Mouse (Mus musculus) right cerebral cortex, adult 18-20 months (tissue): ENCODE data around the gene Zfp592.

ENCODE experiments used
- DNase-seq: peaks from one replicate; pipeline ENCODE4 v3.0.0; 2022; ENCODE audit warnings: mixed read lengths

Zfp592 gene

DNA sequence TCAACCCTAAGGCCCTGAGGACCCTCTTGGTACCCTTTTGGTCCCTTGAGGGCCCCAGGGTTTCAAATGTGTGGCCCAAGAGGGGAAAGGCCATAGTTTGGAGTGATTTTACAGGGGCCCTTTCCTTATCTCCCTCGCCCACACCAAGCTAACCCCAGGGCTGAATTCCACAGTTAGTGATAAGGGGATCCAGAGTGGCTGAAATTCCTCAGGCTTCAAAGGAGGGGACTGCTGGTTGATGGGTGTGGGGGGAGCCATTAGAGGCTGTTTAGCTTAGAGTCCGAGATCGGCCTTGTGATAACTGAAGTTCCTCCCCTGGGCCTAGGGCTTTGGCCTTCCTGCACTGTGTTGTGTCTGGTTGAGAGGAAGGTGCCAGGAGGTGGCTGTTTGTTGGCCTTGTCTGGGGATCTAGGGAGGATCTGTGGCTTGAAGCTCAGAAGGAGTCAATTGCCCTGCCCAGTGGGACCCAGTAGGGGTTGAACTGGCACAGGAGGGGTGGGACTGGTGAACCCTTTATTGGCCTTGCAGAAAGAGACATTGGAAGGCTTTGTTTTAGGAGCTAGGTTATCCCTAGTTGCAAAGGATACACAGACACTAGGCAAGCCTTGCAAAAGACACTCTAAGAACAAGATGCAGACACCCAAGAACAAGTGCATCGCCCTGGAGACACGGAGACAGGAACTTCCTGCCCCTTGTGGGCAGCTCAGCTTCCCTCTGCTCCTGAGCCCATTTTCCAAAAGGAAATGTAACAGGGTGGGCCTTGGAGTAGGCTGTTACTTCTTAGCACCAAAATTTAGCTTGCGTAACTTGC is 64.6 kb downstream of the Zfp592 start:
- DNase-seq, result no peak

DNA sequence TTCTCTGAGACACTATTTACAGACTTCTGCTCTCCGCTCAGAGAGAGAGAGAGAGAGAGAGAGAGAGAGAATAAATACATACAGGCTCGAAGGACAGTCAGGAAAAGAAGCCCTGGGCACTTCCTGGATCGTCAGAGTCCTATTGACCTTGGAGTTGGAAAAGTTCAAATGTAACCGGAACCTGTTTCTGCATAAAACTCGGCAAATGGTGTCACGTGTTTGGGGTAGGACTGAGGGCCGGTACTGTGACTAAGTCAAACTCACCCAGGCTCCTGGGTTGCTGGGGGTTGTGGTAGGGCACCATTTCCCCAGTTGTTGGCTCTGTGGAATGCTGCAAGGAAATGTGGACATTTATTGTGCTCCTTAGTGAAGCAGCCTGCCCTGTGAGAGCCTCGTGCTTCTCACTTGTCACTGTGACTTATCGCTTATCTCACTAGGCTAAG is 65.3 kb downstream of the Zfp592 start:
- no peak for DNase-seq

DNA sequence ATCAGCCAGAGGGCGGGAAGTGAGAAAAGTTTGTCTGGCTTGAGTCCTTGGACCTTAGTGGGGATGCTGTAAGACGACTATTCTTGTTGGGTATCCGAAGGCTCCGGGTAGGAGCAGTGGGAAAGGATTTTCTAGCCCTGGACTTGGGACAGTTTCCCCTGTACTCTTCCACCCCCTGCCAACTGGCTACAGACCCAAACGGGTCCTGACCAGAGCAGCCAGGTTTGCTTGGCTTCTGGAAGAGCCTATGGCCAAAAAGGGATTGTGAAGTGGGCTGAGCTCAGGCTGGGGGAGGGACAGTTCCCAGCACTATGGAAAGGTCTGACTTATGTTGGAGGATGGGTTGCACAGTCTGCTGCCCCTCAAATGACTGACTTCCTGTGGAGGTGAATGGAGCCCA is 65.9 kb downstream of the Zfp592 start:
- no peak for DNase-seq

DNA sequence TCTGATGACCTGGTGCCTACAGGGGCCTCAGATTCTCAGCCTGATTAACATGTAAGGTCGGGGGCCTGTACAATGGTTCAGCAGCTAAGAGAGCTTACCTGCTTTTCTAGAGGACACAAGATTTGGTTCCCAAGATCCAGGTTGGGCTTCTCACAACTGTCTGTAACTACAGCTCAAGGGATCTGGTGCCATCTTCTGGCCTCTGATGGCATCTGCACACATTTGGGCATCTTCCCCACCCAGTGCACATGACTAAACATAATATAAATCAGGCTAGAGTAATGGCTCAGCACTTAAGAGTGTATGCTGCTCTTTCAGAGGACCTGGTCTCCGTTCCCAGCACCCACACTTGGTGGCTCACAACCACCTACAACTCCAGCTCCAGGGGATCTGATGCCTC is 67.4 kb downstream of the Zfp592 start:
- DNase-seq, result no peak

DNA sequence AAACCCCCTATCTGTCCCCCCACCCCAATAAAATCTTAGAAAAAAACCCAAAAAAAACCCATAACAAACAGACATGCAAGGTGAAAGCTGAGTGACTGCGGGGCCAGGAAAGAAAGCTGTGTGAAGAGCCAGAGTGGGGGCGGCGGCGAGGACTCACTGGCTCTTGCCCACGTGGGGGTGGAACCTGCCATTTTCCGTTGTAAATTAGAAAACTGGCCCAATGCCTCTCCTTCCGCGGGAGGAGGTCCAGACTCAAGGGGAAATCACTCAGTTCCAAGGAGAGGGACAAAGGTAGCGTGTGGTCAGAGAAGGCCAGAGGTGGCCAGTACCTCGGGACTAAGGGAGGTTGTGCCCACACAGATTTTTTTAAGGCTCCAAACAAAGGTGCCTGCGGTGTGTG is 68.5 kb downstream of the Zfp592 start:
- peak; percentile 39 for DNase-seq

DNA sequence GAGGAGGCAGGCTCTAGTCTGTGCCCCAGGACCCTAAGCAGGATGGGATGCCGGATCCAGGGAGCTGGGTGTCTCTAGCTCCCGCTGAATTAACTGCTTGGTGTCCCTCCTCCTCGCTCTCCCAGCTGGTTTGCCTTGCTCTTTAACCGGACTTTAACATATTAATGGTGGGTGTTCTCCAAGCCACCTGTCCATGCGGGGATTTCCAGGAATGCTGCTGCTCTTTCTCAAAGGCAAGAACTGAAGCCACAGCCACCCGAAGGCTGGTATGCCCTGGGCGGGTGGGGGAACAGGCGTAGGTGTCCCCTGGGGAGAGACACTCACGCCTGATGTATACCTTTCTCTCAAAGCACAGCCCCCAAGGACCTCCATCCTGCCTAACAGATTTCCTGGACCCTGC is 69.9 kb downstream of the Zfp592 start:
- DNase-seq, result no peak

DNA sequence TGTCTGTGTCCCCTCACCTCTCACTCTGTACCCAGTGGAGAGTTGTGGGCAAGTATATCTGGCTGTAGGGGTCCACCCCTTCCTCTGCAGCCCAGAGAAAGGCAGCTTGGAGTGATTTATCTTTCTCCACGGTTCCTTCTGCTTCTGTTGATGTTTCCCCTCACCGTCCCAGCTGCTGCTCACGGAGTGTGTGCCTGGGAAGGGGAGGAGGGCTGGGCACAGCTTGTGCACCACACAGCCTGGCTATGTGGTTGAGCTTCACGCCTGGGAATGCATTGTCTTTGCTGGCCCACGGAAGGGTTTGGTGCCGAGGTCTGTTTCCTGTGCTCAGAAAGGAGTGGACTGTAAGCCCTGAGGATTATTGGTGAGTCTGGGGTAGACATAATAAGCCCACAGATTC is 73.2 kb downstream of the Zfp592 start:
- no peak for DNase-seq

DNA sequence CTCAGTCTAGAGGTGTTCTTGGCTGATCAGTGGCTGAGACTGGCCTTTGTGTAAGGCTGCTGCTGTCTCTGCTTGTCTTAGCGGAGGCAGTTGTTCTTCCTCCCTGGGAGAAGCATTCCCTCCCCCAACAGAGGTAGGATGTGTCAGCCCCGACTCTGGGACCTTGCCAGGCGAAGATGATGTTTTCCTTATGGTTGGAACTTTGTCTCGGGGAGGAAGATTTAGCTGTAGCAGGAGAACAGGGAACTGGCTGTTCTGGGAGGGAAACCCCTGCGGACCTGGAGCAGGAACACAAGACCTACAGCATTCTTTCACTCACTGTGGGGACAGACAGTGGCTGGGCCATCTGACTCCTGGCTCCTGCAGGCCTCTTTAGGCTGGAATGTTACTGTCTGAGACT is 79.0 kb downstream of the Zfp592 start:
- peak; percentile 67 for DNase-seq

DNA sequence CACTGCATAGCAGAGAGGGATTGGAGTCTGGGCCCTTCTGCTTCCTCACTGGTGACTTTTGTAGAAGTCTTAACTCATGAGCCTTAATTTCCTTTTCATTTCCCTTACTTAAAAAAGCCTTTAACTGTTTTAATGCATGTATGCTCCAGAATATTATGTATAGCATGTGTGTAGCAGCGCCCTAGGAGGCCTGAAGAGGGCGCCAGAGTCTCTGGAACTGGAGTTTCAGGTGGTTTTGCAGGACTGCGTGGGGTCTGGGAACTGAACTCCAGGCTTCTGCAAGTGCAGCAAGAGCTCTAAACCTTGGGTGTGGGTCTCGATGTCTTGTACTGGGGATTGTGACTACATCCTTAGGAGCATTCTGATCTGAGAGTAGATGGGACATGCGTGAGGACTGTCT is 79.8 kb downstream of the Zfp592 start:
- DNase-seq, result no peak

DNA sequence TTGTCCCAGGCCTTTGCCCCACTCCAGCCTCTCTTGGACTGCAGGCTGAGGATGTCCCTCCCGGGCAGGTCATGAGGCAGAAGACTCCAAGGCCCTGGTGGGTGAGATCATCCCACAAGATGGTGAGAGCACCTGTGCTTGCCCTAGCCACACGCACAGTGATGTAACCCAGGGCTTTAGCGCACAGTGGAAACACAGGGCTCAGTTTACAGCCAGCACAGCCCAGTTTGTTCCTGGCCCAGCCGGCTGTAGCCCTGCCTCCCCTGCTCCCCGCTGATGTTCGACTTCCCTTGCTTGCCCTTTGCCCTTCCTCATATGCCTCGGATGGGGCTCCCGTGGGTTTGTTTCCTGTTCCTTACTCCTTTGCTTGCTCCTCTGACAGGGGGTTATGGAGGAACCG is 81.1 kb downstream of the Zfp592 start:
- no peak for DNase-seq

DNA sequence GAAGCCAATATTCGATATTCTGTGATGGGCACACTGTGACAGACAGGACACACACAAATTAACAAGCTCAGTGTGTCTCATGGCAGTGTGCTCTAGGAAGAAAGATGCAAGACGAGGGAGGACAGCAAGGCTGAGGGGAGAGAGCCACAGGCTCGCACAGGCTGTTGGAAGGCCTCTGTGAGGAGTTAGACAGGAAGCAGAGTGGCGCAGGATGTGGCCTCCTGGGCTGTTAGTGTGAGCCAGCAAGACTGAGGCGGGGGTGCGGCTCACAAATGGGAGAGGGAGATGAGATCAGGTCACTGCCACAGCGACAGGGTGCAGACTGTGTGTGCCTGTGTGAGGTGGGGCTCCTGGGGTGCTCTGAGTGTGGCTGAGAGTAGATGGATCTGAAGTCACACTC is 81.8 kb downstream of the Zfp592 start:
- no peak for DNase-seq

DNA sequence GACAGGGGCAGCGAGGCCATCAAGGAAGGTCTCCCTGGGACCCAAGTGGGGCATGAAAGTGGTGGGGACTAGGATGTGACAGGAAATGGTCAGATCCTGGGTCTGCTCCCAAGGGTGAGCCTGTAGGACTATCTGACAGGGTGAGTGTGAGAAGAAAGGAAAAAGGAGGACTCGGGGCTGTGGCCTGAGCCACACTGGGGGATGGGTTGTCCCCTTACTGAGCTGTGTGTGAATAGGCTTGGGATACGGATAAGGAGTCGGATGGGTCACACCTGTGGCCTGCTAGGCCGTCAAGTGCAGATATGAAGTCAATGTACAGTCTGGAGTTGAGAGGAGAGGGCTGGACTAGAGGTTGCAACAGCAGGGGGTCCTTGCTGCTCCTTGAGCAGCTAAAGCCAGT is 82.3 kb downstream of the Zfp592 start:
- DNase-seq, result no peak

DNA sequence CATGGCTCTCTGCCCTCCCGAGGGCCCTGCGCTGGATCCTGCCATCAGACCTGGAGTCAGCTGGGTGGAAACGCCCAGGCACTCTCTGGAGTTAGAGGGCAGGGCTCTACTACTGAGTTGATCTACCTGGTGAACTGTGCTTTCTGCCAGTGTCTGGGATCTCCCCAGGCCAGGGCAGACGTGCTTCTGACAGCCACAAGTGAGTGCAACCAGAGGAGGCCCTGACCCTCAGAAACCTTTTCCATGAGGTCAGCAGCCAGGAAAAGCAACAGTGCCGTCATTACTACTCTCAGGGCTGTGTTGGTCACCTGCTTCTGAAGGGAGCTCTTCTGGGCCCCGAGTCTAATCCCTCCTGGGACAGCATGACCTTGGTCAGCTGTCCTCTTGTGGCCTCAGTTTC is 83.5 kb downstream of the Zfp592 start:
- DNase-seq, result no peak

DNA sequence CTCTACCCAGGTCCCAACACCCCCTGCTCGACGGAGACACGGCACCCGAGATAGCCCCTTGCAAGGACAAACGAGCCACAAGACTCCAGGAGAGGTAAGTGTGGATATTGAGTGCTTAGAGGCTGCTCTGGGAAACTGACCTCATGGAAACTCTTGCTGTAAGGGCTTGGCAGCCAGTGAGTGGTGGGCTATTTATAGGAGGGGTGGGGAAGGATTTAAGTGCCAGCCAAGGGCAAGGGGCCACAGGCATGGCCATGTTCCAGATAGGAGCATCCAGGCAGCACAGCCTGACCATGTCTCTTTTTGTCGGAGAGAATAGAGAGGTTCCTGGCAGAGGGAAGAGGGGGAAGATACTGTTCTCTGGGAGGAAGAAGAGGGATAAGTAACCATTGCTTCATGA is 85.3 kb downstream of the Zfp592 start:
- no peak for DNase-seq

DNA sequence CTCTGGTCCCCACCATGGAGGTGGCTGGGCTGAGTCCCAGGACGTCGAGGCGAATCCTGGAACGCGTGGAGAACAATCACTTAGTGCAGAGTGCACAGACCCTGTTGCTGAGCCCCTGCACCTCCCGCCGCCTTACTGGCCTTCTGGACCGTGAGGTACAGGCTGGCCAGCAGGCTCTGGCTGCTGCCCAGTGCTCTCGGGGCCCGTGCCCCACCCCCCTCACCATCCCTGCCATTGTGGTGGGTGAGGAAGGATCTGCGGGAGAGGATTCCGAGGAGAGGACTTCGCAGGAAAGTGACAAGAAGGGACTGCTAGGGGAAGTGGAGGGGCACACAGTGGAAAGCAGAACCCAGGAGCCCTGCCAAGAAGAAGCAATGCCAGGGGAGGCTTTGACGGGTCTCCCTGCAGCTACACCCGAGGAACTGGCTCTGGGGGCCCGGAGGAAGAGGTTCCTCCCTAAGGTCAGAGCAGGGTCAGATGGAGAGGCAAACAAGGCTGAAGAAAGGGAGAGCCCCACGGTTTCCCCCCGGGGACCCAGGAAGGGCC is 100.0 kb downstream of the Zfp592 start:
- no peak for DNase-seq

DNA sequence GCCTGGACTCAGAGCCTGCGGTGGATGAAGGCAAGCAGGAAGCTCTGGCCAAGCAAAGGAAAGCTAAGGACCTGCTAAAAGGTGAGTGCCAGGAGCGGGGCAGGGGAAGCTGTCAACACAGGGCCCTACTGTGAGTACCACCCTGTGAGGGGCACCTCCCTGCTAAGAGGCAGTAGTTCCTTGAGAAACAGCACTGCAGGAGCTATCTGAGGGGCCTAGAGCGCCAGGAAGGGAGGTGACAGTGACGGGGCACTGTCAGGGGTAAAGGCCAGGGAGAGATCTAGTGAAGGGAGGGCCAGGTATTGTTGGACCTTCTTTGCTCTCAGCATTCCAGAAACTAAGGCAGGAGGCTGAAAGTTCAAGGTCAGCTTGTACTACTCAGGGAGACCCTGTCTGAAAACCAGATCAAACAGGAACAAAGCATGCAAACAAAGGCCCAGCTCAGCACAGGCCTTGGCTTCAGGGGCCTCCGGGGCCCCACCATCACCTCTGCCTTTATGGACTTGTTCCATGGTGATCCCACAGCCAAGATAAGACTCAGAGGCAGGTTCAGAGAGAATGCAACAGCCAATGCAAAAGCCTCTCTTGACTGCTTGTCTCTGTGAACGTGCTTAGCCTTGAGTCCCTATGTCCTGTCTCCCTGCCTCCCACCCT is 100.8 kb downstream of the Zfp592 start:
- no peak for DNase-seq
